Mouse (Mus musculus): ENCODE measurements around the gene Fhod1. TPM values are rescaled to one million over a fixed set of nuclear protein-coding genes. Genes with fewer than 3 reads are reported as not detected.

The Fhod1 gene
- total RNA-seq, 2 experiments from 2014 or later, result 5.1 to 12.6 TPM

GRCm38 (mm10) chr8:105323183-105323582, 24.6 kb downstream of the Fhod1 start:
- ATAC-seq (ENCODE audit: poor library complexity, severe bottlenecking), result no peak

GRCm38 (mm10) chr8:105318662-105319190, 29.0 kb downstream of the Fhod1 start:
- ATAC-seq (ENCODE audit: poor library complexity, severe bottlenecking), result no peak

GRCm38 (mm10) chr8:105317941-105318340, 29.8 kb downstream of the Fhod1 start:
- no peak for ATAC-seq (ENCODE audit: poor library complexity, severe bottlenecking)

GRCm38 (mm10) chr8:105315073-105315769, 32.5 kb downstream of the Fhod1 start:
- no peak for ATAC-seq (ENCODE audit: poor library complexity, severe bottlenecking)

- ATAC-seq (ENCODE audit: poor library complexity, severe bottlenecking), result no peak
Observed at GRCm38 (mm10) chr8:105313622-105314402, 33.9 kb downstream of the Fhod1 start.

- no peak for ATAC-seq (ENCODE audit: poor library complexity, severe bottlenecking)
Observed at GRCm38 (mm10) chr8:105312891-105313481, 34.8 kb downstream of the Fhod1 start.

GRCm38 (mm10) chr8:105311718-105312117, 36.0 kb downstream of the Fhod1 start:
- ATAC-seq (ENCODE audit: poor library complexity, severe bottlenecking), result no peak

- no peak for ATAC-seq (ENCODE audit: poor library complexity, severe bottlenecking)
Observed at GRCm38 (mm10) chr8:105310118-105310517, 37.6 kb downstream of the Fhod1 start.

- no peak for ATAC-seq (ENCODE audit: poor library complexity, severe bottlenecking)
Observed at GRCm38 (mm10) chr8:105309142-105309847, 38.5 kb downstream of the Fhod1 start.

GRCm38 (mm10) chr8:105308428-105308827, 39.3 kb downstream of the Fhod1 start:
- ATAC-seq (ENCODE audit: poor library complexity, severe bottlenecking), result no peak

GRCm38 (mm10) chr8:105307670-105308069, 40.1 kb downstream of the Fhod1 start:
- ATAC-seq (ENCODE audit: poor library complexity, severe bottlenecking), result no peak

- no peak for ATAC-seq (ENCODE audit: poor library complexity, severe bottlenecking)
Observed at GRCm38 (mm10) chr8:105306146-105306691, 41.5 kb downstream of the Fhod1 start.

- peak; percentile 33 for ATAC-seq (ENCODE audit: poor library complexity, severe bottlenecking)
Observed at GRCm38 (mm10) chr8:105305211-105306145, 42.3 kb downstream of the Fhod1 start, which contains the start of gene Elmo3. TSS of gene Elmo3 (plus strand) at chr8:105305601.

- ATAC-seq (ENCODE audit: poor library complexity, severe bottlenecking), result no peak
Observed at GRCm38 (mm10) chr8:105304325-105305210, 43.2 kb downstream of the Fhod1 start.

- ATAC-seq (ENCODE audit: poor library complexity, severe bottlenecking), result no peak
Observed at GRCm38 (mm10) chr8:105303874-105304273, 43.9 kb downstream of the Fhod1 start.

GRCm38 (mm10) chr8:105303396-105303795, 44.4 kb downstream of the Fhod1 start:
- no peak for ATAC-seq (ENCODE audit: poor library complexity, severe bottlenecking)

GRCm38 (mm10) chr8:105299962-105300361, 47.8 kb downstream of the Fhod1 start:
- no peak for ATAC-seq (ENCODE audit: poor library complexity, severe bottlenecking)

Data from megakaryocyte, adult 5-6 weeks (primary cell).